Mouse (Mus musculus): ENCODE measurements around the gene Themis. TPM values are rescaled to one million over a fixed set of nuclear protein-coding genes. Genes with fewer than 3 reads are reported as not detected.

Gene Themis
- polyA plus RNA-seq, 1 experiment: not detected

DNA sequence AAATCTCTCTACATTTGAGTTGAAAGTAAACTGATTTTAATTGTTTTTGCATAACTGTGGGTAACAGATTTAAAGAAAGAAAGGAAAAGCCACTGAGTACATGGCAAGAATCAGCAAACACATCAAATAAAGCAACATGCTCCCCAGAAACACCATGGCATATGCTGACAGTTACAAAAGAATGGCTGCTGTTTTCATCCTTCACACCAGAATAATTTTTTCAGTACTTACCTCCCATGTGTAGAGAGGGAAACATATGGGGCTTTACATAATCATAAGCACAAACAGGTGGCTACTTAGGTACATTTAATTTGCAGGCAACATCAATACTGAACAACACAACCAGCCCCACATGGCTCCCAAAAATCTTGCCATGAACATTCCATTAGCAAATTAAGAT lies 86.8 kb downstream of the Themis start:
- TF ChIP-seq POLR2A (IDR thresholded peaks at IDR 0.05; ENCODE audit: extremely low read depth, insufficient read depth, low read length) (no peak), CTCF (IDR thresholded peaks at IDR 0.05; ENCODE audit: extremely low read depth, insufficient read depth, low read length) (no peak)
- no peak overlapping the region for H3K4me3 ChIP-seq (ENCODE audit: insufficient read depth, low read length)
- H3K27ac ChIP-seq (ENCODE audit: insufficient read depth, low read length): no peak overlapping the region
- H3K4me1 ChIP-seq (ENCODE audit: control insufficient read depth, insufficient read depth, low read length): no peaks in the 10 kb centered on the region

- H3K4me1 ChIP-seq (ENCODE audit: control insufficient read depth, insufficient read depth, low read length): no peaks in the 10 kb centered on the region
- TF ChIP-seq CTCF (IDR thresholded peaks at IDR 0.05; ENCODE audit: extremely low read depth, insufficient read depth, low read length) (no peak), POLR2A (IDR thresholded peaks at IDR 0.05; ENCODE audit: extremely low read depth, insufficient read depth, low read length) (no peak)
- no peak overlapping the region for H3K27ac ChIP-seq (ENCODE audit: insufficient read depth, low read length)
- no peak overlapping the region for H3K4me3 ChIP-seq (ENCODE audit: insufficient read depth, low read length)
These were observed 108.7 kb downstream of the Themis start for GRCm38 (mm10) chr10:28776777-28777402.

DNA sequence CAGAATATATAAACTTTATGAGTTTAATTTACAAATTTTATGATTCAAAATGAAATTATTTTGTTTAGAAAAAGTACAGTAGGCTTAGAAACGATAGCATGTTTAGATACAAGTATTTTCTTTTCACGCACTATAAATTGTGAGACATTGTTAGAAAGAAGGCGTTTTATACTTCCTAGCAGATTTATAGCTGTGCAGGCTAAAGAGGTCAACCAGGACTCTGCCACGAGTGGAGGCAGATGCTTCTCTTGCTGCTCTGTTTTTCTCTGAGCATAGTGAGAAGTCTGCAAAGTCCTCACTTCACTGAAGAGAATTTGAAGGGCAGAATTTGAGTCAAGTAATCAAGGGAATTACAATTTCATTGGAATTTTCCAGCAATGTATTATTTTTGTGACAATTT lies 131.3 kb downstream of the Themis start:
- no peak overlapping the region for H3K27ac ChIP-seq (ENCODE audit: insufficient read depth, low read length)
- TF ChIP-seq POLR2A (IDR thresholded peaks at IDR 0.05; ENCODE audit: extremely low read depth, insufficient read depth, low read length) (no peak), CTCF (IDR thresholded peaks at IDR 0.05; ENCODE audit: extremely low read depth, insufficient read depth, low read length) (no peak)
- H3K4me1 ChIP-seq (ENCODE audit: control insufficient read depth, insufficient read depth, low read length): no peaks in the 10 kb centered on the region
- H3K4me3 ChIP-seq (ENCODE audit: insufficient read depth, low read length): no peak overlapping the region

DNA sequence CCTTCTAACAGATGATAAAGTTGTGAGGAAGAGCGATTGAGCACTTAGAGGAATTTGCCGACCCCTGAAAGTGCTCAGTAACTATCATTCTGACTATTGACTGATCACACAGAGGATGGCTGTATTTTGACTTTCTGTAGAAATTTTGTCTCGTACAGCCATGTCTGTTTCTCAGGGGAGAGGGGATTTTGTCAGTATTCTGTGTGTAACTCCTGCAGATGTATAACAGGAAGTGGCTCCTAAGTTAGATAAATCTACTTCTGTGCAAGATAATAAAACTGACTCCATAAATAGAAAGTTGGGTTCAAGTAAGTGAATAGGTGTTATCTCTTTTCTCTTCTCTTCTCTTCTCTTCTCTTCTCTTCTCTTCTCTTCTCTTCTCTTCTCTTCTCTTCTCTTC lies 137.0 kb downstream of the Themis start:
- Histone ChIP-seq H3K4me3 (ENCODE audit: insufficient read depth, low read length) (no peak overlapping the region), H3K27ac (ENCODE audit: insufficient read depth, low read length) (no peak overlapping the region), H3K4me1 (ENCODE audit: control insufficient read depth, insufficient read depth, low read length) (no peaks in the 10 kb centered on the region)
- no peak for TF ChIP-seq CTCF (IDR thresholded peaks at IDR 0.05; ENCODE audit: extremely low read depth, insufficient read depth, low read length)
- TF ChIP-seq POLR2A (IDR thresholded peaks at IDR 0.05; ENCODE audit: extremely low read depth, insufficient read depth, low read length): no peak

DNA sequence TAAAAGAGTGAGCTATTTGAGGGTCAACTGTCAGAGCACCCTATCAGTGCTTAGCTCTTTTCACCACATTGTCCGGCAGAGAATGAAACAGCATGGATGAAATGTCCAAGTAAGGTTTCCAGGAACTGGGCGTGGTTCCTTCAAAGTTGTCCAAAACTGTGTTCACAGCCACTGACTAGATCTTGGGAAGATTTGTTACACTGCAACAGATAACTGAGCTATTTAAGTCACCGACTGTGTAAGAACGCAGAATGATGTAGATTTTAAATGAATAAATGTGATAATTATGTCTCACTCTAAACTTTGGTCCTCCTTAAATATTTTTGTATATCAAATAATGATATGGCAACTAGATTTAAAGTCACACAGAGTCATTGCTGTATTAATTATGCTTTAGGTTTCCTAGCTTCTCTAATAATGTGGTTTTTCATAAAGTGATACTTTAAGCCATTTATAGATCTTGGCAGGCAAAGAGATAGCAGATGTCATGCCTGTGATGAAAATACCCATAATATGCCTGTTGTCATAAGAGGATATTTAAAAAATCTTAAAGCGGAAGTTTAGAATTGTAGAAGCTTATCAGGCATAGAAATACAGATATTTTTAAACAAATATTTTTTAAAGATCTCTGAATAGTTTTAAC lies 143.9 kb downstream of the Themis start:
- H3K27ac ChIP-seq (ENCODE audit: insufficient read depth, low read length): no peak overlapping the region
- H3K4me1 ChIP-seq (ENCODE audit: control insufficient read depth, insufficient read depth, low read length): no peaks in the 10 kb centered on the region; the same call in 1 of the 2 replicates
- no peak overlapping the region for H3K4me3 ChIP-seq (ENCODE audit: insufficient read depth, low read length)
- TF ChIP-seq POLR2A (IDR thresholded peaks at IDR 0.05; ENCODE audit: extremely low read depth, insufficient read depth, low read length) (no peak), CTCF (IDR thresholded peaks at IDR 0.05; ENCODE audit: extremely low read depth, insufficient read depth, low read length) (no peak)

DNA sequence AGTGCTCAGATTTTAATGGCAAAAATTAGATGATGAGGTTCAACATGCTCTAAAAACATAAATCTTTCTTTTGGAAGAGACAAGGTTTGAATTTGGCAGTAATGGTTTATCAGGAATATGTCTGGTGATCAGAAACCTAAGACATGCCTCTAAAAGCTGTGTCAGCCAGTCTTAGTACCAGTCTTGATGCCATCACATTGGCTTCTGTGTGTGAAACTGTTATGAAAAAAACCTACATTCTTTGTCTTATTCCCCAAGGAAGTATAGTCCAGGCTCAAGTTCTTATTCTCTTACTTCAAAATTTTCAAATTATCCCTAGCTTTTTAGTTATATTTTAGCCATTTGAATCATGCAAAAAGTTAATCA lies 144.4 kb downstream of the Themis start:
- TF ChIP-seq CTCF (IDR thresholded peaks at IDR 0.05; ENCODE audit: extremely low read depth, insufficient read depth, low read length) (no peak), POLR2A (IDR thresholded peaks at IDR 0.05; ENCODE audit: extremely low read depth, insufficient read depth, low read length) (no peak)
- Histone ChIP-seq H3K27ac (ENCODE audit: insufficient read depth, low read length) (no peak overlapping the region), H3K4me3 (ENCODE audit: insufficient read depth, low read length) (no peak overlapping the region), H3K4me1 (ENCODE audit: control insufficient read depth, insufficient read depth, low read length) (no peaks in the 10 kb centered on the region; the same call in 1 of the 2 replicates)

DNA sequence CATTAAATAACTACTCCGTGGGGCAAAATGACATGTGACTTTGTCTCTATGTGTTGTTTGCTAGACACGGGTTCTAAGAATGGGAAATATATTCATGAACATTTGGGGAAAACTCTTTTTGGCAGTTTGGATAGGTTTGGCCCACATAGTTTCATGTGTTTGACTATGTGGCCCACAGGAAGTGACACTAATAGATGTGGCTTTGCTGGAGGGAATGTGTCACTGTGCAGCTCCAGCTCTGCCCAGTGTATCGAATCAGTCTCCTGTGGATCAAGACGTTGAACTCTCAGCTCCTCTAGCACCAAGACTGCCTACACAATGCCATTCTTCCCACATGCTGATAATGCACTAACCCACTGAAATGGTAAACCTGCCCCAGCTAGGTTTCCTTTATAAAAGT lies 148.0 kb downstream of the Themis start:
- H3K27ac ChIP-seq (ENCODE audit: insufficient read depth, low read length): no peak overlapping the region
- TF ChIP-seq POLR2A (IDR thresholded peaks at IDR 0.05; ENCODE audit: extremely low read depth, insufficient read depth, low read length) (no peak), CTCF (IDR thresholded peaks at IDR 0.05; ENCODE audit: extremely low read depth, insufficient read depth, low read length) (no peak)
- no peaks in the 10 kb centered on the region; the same call in 1 of the 2 replicates for H3K4me1 ChIP-seq (ENCODE audit: control insufficient read depth, insufficient read depth, low read length)
- no peak overlapping the region for H3K4me3 ChIP-seq (ENCODE audit: insufficient read depth, low read length)

- Histone ChIP-seq H3K4me1 (ENCODE audit: control insufficient read depth, insufficient read depth, low read length) (no peaks in the 10 kb centered on the region), H3K27ac (ENCODE audit: insufficient read depth, low read length) (no peak overlapping the region), H3K4me3 (ENCODE audit: insufficient read depth, low read length) (no peak overlapping the region)
- TF ChIP-seq CTCF (IDR thresholded peaks at IDR 0.05; ENCODE audit: extremely low read depth, insufficient read depth, low read length) (no peak), POLR2A (IDR thresholded peaks at IDR 0.05; ENCODE audit: extremely low read depth, insufficient read depth, low read length) (no peak)
These were observed 154.2 kb downstream of the Themis start for GRCm38 (mm10) chr10:28822320-28822719.

GRCm38 (mm10) chr10:28842605-28843004 lies 174.4 kb downstream of the Themis start:
- Histone ChIP-seq H3K4me3 (ENCODE audit: insufficient read depth, low read length) (no peak overlapping the region), H3K4me1 (ENCODE audit: control insufficient read depth, insufficient read depth, low read length) (no peaks in the 10 kb centered on the region; the same call in 1 of the 2 replicates), H3K27ac (ENCODE audit: insufficient read depth, low read length) (no peak overlapping the region)
- no peak for TF ChIP-seq POLR2A (IDR thresholded peaks at IDR 0.05; ENCODE audit: extremely low read depth, insufficient read depth, low read length)
- TF ChIP-seq CTCF (IDR thresholded peaks at IDR 0.05; ENCODE audit: extremely low read depth, insufficient read depth, low read length): no peak
